Mouse (Mus musculus) fibroblast of lung, adult 2 months (primary cell): ENCODE measurements around the gene Casp7.
"Not testable (repeated sequence)": the region's sequence is repeated elsewhere in the genome, so short reads cannot be mapped to it uniquely, and the experiment has no call there.

Experiments
- DNase-seq: peaks from one replicate; pipeline ENCODE4 v3.0.0-alpha.2; 2011; ENCODE audit warnings: low read depth

The Casp7 gene

DNA sequence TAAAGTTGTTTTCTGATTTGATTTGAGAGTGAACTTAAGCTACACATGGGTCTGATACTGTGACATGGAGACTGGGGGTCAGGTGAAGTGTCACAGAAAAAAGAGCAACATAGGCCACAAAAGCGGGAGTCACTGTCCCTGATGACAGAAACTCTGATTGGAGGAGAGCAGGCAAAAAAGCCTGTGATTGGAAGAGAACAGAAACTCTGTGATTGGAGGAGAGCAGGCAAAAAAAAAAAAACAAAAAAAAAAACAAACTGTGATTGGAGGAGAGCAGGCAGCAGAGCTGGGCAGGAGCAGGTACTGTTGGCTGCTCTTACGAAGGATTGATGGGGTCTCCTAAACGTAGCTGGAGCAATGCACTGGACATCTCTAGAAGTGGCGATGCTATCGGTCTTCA lies 11.4 kb upstream of the Casp7 start:
- no peak for DNase-seq

DNA sequence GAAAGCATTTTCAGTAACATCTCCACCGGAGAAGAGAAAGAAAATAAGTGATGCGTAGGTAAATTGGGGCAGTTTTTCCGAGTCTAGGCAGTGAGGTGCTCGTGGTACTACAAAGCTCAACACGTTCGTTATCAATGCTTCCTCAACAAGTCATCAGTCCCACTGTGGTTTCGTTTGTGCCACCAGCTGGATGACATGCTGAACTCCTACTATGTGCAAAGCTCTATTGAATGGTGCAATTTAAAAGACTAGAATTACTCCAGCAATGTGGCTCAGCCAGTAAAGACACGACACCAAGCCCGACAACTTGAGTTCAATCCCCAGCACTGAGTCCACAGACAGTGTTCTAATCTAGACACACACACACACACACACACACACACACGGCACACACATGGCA lies 10.8 kb upstream of the Casp7 start:
- no peak for DNase-seq

DNA sequence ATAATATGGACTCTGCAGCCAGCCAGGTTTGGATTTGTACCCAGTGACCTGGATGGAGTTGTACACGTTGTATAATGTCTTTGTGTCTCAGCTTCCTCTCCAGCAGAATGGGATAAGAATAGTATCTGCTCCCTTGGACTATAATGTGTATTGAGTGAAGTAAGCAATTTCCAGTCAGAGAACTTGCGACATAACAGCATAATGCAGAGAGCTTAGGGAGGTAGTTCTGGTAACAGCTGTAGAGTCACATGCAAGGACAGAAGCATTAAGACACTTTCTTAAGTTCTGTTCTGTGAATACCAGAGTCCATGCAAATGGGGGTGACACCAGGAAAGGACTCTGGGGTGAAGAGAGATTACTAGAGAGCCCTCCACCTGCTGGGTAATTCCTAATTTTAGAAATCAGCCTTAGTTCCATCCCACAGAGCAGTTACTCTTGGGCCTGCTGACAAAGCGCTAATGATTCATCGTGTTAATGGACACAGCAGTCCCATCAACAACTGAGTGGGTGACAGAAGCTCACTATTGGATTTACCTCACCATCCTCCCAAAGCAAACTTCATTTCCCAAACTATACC lies 9.1 kb upstream of the Casp7 start:
- DNase-seq, result no peak

DNA sequence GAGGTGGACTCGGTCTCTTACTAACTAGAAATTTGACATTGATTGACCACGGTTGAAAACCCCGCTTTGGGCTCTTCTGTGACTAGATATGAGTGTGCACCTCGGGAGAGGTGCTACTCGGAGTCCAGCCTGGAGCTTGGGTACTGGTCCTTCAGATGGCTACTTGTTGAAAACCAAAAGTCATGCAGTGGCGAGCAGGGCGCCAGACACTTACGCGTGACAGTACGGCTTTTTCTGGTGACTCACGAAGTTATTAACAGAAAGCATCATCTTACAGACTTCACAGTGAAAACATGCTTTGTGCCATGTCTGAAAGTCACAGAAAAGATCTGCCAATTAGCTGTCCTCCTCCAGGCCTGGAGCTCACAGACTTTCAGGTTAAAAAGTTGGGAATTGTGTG lies 7.8 kb upstream of the Casp7 start:
- DNase-seq, result no peak

DNA sequence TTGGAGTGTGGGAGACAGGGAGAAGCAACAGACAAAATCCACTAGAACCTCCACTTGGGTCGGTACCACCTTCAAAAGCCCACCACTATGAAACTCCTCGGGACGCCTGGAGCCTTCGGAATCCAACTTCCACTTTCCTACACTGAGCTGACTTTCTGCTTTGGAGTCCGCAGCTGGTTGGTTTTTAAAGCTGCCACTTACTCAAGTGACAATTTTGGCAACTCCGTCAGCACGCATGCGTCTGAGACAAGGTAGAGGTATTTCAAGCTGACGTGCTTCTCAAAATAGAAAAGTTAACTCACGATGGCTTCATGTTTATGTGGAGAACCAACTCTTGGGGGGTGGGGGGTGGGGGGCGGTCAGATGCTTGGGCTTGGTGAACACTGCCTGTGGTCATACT lies 7.0 kb upstream of the Casp7 start, which contains the start of gene Nrap:
Nrap (minus strand) TSS at position 159 of the 400 bp plus-strand sequence.
- DNase-seq, result no peak

DNA sequence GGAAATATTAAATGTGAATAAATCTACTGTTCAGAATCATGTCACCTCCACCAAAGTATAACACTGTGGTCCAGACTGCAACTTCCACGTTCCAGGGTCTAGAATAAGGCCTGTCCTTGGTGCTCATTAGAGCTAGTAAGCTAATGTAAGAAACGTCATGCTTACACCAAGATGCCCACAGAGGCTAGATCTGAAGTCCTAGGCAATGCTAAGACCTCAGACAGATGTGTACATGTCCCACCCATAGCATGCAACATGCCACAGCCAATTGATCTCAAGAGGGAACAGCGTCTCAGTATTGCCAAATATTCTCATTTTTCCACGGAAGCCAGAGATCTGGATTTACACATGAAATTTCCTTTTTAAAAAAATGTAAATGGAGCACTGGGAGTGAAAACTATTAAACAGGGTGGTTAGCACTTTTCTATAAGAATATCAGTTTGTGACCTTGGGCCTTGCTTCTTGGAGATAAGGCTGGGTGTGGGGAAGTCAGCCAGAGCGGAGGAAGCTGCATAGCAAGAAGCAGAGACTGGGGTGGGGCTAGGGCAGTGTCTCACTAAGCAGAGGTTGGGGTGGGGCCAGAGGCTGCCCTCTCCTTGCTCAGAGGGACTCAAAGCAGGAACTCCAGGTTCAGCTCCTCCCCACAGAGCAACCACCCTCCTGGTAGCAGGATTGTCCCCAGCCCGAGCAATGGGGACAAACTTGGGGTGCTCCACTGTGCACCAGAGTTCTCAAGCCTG lies 5.5 kb upstream of the Casp7 start:
- DNase-seq, result no peak

DNA sequence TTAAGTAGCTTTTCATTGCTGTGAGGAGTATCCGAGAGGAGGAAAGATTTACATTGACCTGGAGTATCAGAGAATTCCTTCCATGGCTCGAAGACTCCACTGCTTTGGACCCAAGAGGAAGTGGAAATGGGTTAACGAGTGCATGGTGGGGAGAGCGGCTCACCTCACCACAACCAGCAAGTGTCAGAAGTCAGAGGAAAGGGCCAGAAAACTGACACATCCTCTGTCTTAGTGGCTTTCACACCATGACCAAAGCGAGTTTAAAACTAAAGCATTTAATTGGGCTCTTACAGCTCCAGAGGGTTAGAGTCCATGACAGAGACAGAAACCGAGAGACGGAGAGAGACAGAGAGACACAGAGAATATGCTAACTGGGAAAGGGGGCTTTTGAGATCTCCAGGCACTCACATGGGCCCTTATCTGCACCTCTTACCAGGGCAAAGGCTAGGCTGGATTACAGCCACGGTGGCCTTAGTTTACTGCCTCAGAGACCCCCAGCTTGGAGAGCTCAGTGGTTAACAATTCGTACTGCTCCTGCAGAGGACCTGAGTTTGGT lies 3.5 kb upstream of the Casp7 start:
- no peak for DNase-seq

DNA sequence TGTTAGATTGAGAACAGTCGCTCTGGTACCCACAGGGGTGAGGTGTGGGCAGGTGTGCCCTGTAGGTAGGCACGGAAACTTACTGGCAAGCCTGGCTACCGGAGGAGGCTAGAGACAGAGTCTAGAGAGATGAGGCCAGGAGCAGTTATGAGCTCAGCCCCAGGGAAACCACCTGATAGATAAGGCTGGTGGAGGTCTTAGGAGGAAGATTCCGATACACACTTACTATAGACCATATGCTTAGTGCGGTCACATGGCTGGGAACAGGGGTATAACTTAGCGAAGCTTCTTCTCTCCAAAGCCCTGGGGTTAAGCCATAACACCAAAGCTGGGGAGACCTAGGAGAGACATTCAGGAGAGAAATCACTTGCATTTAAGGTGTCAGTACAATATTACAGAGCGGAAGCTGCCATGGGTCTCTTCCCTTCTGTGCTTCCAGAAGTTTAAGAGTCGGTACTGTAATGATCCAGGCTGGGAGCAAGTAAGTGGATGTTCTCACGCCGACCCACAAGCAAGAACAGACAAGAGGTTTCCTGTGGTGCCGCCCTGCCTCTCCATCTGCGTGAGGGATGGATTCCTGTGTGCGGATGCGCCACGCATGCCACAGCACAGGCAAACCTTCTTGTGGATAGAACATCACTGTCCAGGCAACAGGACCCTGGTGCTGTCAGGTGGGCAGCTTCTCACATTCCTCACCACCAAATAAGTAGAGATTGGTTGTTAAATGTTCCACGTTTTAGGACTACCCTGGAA lies 1.6 kb upstream of the Casp7 start:
- no peak for DNase-seq

DNA sequence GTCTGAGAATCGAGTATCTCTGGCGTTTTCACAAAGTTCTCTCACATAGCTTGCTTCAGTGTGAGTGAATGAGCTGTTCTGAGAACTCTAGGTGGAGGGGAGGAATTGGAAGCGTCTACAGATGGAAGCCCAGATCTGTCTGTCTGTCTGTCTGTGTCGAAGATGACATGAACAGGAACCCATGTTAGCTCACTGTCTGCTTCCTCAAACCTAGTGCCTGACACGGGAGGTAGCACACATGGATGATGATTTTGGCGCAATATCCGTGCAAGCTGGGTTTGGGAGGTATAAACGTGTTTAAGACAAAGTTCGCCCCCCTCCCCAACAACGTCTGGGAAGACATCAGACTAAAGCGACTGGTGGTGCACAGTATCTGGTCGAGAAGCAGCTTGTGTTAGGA lies 702 bp upstream of the Casp7 start:
- no peak for DNase-seq

DNA sequence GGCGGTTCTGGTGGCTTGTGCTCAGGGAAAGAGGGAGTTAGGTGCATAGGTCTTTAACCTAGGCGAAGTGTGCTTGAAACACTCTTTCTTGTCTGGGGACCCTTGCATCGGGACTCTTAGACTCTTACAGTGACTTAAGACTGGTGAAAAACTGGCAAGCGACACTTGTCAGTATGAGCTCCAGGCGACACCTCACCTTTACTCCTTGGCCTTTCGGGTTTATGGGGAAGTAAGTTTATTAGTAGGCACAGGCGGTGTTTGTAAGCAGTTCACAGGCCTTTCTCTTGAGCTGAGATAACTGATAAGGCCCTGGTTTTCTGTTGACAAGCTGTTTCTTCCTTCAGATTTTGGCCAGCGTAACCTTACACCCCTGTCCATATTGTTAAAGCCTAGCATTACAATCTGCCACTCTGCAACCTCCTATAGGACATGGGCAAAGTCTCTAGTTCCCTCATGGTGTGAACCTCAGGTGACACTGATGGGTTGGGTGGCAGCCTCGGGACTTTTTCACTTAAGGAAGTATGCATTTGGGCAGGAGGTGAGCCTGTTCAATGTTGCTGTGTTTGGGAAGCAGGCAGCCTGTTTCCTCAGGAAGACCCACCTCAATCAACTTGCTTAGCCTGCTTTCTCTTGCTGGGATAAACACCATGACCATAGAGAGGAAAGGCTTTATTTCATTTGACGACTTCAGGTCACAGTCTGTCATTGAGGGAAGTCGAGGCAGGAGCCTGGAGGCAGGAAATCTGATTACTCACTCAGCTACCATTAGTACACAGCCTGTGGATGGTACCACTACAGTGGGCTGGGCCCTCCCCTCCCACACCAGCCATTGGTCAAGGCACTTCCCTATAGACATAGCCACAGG lies 966 bp downstream of the Casp7 start:
- no peak for DNase-seq

DNA sequence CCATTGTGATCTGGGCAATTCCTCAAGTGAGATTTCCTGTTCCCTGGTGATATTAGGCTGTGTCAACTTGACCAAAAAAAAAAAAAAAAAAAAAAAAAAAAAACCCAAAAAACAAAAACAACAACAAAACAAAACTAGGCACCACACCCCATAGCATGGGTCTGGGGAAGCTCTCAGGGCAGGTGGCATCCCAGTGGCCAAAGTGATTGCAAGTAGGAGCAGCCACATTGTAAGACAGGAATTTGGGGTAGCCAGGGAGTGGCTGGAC lies 1.5 kb downstream of the Casp7 start:
- DNase-seq, result no peak

DNA sequence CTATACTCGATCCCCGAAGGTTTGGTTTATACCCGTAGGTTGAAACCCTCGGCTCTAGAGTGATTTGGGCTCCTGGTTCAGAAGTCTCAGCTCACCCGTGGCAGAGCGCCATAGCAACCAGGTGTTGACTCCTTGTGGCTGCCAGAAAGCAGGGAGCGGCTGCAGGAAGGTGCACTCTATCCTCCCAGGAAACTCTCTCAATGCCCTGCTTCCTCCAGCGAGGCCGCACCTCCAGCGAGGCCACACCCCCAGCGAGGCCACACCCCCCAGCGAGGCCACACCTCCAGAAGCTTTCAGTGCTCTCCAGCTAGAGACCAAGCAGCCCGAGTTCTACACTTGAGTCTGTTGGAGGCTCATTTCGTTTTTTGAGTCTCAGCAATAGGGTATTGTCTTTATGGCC lies 3.3 kb downstream of the Casp7 start:
- no peak for DNase-seq

DNA sequence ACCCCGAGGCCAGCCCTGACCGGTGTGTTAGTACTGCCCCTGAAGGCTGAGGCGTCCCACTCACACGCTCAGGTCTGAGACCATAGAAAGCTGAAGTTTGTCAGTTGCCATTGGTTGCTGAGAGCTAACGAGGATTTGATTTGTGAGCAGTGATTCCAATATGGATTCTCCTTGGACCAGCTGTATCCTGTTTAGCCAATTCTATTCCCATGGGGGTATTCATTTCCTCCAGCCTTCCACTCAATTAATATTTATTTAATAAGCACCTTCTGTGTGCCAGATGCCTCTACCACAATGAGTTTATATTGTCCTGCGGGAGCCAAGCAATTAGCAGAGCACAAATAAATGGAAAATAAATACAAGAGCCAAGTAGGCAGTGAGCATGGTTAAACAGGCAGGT lies 4.9 kb downstream of the Casp7 start:
- DNase-seq, result no peak

DNA sequence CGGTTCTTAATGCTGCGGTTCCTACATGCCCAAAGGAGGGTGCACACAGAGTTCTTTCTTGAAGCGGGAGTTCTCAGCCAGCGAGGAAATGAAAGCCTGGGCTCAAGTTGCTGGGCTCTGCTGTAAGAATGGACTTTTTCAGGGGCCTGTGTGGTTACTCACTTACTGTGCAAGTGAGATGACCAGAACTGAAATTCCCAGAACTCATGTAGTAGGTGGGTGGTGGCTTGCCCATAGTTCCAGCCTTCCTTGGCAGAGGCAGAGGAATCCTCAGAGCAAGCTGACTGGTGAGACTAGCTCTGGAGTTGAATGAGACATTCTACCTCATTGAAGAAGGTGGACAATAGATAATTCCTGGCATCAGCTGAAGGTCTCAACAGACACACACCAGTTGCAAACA lies 8.9 kb downstream of the Casp7 start:
- peak; percentile 40 for DNase-seq

DNA sequence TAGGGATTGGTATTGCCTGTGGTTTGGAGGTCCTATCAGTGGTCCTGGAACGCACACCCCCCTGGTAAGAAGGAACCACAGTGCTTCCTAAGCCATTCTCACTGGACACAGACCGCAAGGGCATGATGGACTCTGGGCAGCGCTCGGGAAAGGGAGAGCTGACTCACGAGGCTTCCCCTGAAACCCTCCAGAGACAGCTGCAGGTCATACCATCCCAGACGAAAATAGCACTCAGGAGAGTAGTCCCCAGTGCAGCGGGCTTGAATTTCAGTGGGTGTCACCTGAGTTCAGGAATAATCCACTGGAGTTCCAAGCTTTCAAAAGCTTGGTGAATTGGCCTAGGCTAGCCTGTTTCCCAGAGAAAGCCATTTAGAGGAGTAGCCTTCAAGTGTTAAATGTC lies 9.7 kb downstream of the Casp7 start:
- DNase-seq, result no peak

DNA sequence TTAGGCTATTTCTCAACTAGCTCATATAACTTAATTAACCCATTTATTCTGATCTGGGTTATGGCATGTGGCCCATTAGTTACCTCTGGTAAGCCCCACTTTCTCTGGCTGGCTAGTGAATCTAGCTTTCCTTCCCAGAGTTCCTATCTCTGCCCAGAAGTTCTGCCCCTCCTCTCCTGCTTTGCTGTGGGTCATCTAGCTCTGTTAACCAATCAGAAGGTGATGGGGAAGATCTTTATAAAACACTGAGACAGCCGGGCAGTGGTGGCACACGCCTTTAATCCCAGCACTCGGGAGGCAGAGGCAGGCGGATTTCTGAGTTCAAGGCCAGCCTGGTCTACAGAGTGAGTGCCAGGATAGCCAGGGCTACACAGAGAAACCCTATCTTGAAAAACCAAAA lies 13.0 kb downstream of the Casp7 start:
- not testable (repeated sequence) for DNase-seq

DNA sequence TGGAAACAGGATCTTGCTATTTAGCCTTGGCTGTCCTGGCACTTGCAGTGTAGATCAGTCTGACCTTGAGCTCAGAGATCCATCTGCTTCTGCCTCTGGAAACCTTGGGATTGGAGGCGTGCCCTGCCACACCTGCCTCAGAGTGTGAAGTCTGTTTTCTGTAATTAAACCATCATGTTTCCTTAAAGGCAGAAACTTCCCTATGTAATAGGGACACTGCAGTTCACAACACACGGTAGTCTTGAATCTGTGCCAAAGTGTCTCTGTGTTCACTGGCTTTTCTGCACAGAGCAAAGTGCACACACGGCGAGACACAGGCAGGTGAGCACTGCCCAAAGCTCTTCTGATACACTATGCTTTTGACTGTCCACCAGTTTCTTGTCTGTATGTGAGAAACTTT lies 21.5 kb downstream of the Casp7 start:
- DNase-seq, result no peak

DNA sequence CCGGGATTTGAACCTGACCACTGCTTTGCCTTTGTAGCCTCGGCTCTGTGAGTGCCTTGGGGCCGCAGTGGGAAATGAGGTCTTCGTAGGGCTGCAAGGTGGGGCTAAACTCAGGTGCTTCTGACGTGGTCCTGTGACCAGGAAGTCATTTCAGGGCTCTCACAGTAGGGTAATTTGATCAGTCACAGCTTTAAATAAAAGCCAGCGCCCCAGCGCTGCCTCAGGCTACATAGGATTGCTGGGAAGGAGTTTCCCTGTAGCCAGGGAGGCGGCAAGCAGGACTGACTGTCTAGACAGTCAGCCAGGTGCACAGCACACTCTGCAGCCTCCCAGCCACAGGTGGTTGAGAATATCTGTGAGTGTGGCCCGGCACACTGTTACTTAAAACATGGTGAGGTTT lies 22.5 kb downstream of the Casp7 start:
- DNase-seq, result no peak

DNA sequence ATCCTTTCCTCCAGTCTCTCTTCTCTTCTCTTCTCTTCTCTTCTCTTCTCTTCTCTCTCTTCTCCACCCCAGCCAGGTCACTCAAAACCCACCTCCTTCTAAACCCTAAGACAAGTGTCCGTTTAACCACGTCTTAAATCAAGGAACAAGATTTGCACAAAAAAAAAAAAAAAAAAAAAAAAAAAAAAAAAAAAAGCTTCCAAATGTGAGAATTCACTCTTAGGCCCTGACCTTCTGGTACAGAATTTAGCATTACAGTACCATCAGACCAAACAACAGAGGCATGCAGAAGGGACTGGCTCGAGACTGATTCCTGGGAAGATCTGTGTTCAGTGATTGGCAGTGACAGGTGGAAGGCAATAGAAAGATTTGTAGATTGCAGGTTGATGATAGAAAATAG lies 23.4 kb downstream of the Casp7 start:
- DNase-seq, result no peak

DNA sequence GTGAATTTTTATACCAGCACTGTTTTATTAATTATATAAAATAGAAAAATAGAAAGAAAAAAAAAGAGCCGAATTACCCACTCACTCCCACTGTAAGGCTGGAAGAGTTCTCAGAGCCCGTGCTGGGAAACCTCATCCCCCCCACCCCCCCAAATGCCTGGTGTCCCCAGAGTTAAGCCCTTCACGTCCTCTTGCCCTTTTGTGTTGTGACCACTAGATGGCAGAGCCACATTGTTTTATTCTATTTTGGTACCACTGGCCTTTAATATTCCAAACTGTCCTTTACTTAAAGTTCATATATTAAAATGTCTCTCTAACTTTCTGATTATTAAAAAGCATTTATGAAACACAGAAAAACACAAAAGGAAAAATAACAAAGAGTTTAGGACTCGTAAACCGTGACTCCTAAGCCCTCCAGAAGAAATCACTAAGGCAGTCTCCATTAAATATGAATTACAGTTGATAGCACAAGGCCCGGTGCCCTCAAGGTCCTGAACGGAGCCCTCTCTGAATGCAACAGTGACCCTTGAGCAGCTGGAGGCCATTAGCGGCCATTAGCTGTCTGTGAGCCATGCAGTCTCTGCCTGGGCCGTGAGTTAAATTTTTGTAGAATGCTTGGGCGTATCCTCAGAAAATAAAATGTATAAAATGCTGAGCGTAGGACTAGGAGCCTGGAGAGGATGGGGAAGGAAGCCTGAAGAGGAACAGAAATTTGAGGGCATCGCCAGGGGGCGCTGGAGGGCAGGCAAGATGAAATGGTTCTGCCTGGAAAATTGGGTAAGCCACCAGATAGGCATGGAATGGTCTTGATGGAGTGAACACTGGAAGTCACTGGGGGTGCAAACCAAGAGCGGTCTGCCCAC lies 25.8 kb downstream of the Casp7 start:
- DNase-seq, result peak; percentile 59

DNA sequence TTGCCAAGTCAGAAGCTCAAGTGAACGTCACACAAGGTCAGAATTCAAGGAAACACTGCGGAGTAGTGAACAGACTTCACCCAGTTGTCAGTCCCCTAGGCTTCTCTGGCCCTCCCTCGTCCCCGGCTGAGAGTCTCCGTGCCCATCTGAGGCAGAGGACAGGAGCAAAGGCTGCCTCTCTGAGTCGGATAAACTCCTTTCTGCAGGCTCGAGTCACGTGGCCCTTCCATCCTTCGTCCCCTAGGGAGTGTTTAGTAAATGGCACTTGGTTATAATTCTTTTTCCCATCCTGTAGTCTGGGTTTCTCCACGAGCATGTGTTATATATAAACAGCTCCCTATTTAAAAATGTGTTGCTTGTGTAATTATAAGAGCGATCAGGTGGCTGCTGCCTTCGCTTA lies 26.4 kb downstream of the Casp7 start:
- no peak for DNase-seq
